Mouse (Mus musculus) gastrocnemius, adult 18-20 months (tissue): Measurements from ENCODE around the gene Phf20. TPM values are rescaled to one million over a fixed set of nuclear protein-coding genes. Genes with fewer than 3 reads are reported as not detected.
"Not testable (repeated sequence)": the region's sequence is repeated elsewhere in the genome, so short reads cannot be mapped to it uniquely, and the experiment has no call there.

Source experiments
- DNase-seq: peaks from one replicate; pipeline ENCODE4 v3.0.0; 2021; ENCODE audit warnings: low spot score
- total RNA-seq, 2 experiments: library from RNA; stranded (reverse); gene quantifications; 2 replicates each; pipeline ENCODE4 v1.2.3; 2021

The Phf20 gene
- total RNA-seq, 2 experiments from 2014 or later = 30.0 to 32.8 TPM

GRCm38 (mm10) chr2:156197129-156197911 is 1.1 kb downstream of the Phf20 start:
- DNase-seq = no peak

GRCm38 (mm10) chr2:156199944-156200343 is 3.7 kb downstream of the Phf20 start:
- no peak for DNase-seq

GRCm38 (mm10) chr2:156201486-156201885 is 5.2 kb downstream of the Phf20 start:
- DNase-seq = no peak

- DNase-seq = peak; percentile 79
Measured at GRCm38 (mm10) chr2:156202848-156203437, 6.7 kb downstream of the Phf20 start.

- no peak for DNase-seq
Measured at GRCm38 (mm10) chr2:156203917-156204316, 7.7 kb downstream of the Phf20 start.

GRCm38 (mm10) chr2:156217786-156218185 is 21.5 kb downstream of the Phf20 start:
- no peak for DNase-seq

GRCm38 (mm10) chr2:156222100-156222499 is 25.8 kb downstream of the Phf20 start:
- no peak for DNase-seq

GRCm38 (mm10) chr2:156224043-156224442 is 27.8 kb downstream of the Phf20 start:
- DNase-seq = no peak

- DNase-seq = no peak
Measured at GRCm38 (mm10) chr2:156227689-156228088, 31.4 kb downstream of the Phf20 start.

GRCm38 (mm10) chr2:156229171-156229570 is 32.9 kb downstream of the Phf20 start:
- no peak for DNase-seq

- DNase-seq = no peak
Measured at GRCm38 (mm10) chr2:156231340-156231739, 35.1 kb downstream of the Phf20 start.

GRCm38 (mm10) chr2:156233275-156233948 is 37.1 kb downstream of the Phf20 start:
- no peak for DNase-seq

- DNase-seq = not testable (repeated sequence)
Measured at GRCm38 (mm10) chr2:156234016-156234415, 37.8 kb downstream of the Phf20 start.

GRCm38 (mm10) chr2:156235847-156236246 is 39.6 kb downstream of the Phf20 start:
- DNase-seq = no peak

- DNase-seq = no peak
Measured at GRCm38 (mm10) chr2:156241662-156242061, 45.4 kb downstream of the Phf20 start.

GRCm38 (mm10) chr2:156243011-156243410 is 46.7 kb downstream of the Phf20 start:
- no peak for DNase-seq

GRCm38 (mm10) chr2:156247599-156247998 is 51.3 kb downstream of the Phf20 start:
- no peak for DNase-seq

GRCm38 (mm10) chr2:156250761-156251160 is 54.5 kb downstream of the Phf20 start:
- DNase-seq = no peak

GRCm38 (mm10) chr2:156251291-156251690 is 55.0 kb downstream of the Phf20 start:
- DNase-seq = no peak

GRCm38 (mm10) chr2:156257051-156257450 is 60.8 kb downstream of the Phf20 start:
- DNase-seq = no peak

GRCm38 (mm10) chr2:156257922-156258761 is 61.9 kb downstream of the Phf20 start:
- no peak for DNase-seq

GRCm38 (mm10) chr2:156260968-156261367 is 64.7 kb downstream of the Phf20 start:
- no peak for DNase-seq
